Mouse (Mus musculus): Measurements from ENCODE around the gene D630039A03Rik. TPM values are rescaled to one million over a fixed set of nuclear protein-coding genes. Genes with fewer than 3 reads are reported as not detected.

Gene D630039A03Rik
- polyA plus RNA-seq, 1 experiment: 0.01 TPM

- TF ChIP-seq CEBPB (IDR thresholded peaks at IDR 0.05; ENCODE audit: insufficient read depth, poor library complexity, severe bottlenecking) (no peak), MYOG (IDR thresholded peaks at IDR 0.05; ENCODE audit: control insufficient read depth in 1 of 3, insufficient read depth in 1 of 3, insufficient read length in 2 of 3, low read depth in 2 of 3) (no peak)
- H3K36me3 ChIP-seq (ENCODE audit: control insufficient read depth, insufficient read depth): peaks cover 7% of the 10 kb centered on the region
- no peaks in the 10 kb centered on the region for H3K27me3 ChIP-seq (ENCODE audit: control insufficient read depth, insufficient read depth, insufficient read length)
- peaks cover 65% of the 10 kb centered on the region for H3K79me2 ChIP-seq (ENCODE audit: control insufficient read depth, insufficient read depth)
- no peak overlapping the region for H3K4me2 ChIP-seq (ENCODE audit: low read depth)
- no peak overlapping the region for H3ac ChIP-seq (ENCODE audit: control insufficient read depth, insufficient read length)
- H3K4me3 ChIP-seq: no peak overlapping the region
These were observed 27.9 kb downstream of the D630039A03Rik start for GRCm38 (mm10) chr4:57888246-57888645.

GRCm38 (mm10) chr4:57886888-57887230, 29.2 kb downstream of the D630039A03Rik start:
- TF ChIP-seq E2F4 (IDR thresholded peaks at IDR 0.05; ENCODE audit: insufficient read depth): no peak
- TF ChIP-seq POLR2AphosphoS2 (IDR thresholded peaks at IDR 0.05; ENCODE audit: insufficient read length, low read depth): no peak
- no peak for TF ChIP-seq POLR2A (IDR thresholded peaks at IDR 0.05; ENCODE audit: insufficient read length, low read depth)
- TF ChIP-seq SRF (IDR thresholded peaks at IDR 0.05; ENCODE audit: control insufficient read depth, insufficient read length, low read depth): no peak
- no peak for TF ChIP-seq CEBPB (IDR thresholded peaks at IDR 0.05; ENCODE audit: insufficient read depth, poor library complexity, severe bottlenecking)
- TF ChIP-seq TCF12 (IDR thresholded peaks at IDR 0.05; ENCODE audit: insufficient read depth, poor library complexity, severe bottlenecking): no peak
- no peak for TF ChIP-seq MAX (IDR thresholded peaks at IDR 0.05; ENCODE audit: low read depth)
- no peaks in the 10 kb centered on the region for H3K36me3 ChIP-seq (ENCODE audit: control insufficient read depth, insufficient read depth)
- peaks cover 77% of the 10 kb centered on the region for H3K79me2 ChIP-seq (ENCODE audit: control insufficient read depth, insufficient read depth)
- no peak overlapping the region for H3ac ChIP-seq (ENCODE audit: control insufficient read depth, insufficient read length)
- no peaks in the 10 kb centered on the region for H3K27me3 ChIP-seq (ENCODE audit: control insufficient read depth, insufficient read depth, insufficient read length)
- no peak overlapping the region for H3K4me3 ChIP-seq
- H3K4me2 ChIP-seq (ENCODE audit: low read depth): no peak overlapping the region

- Histone ChIP-seq H3K79me2 (ENCODE audit: control insufficient read depth, insufficient read depth) (peaks cover 80% of the 10 kb centered on the region), H3K36me3 (ENCODE audit: control insufficient read depth, insufficient read depth) (no peaks in the 10 kb centered on the region), H3ac (ENCODE audit: control insufficient read depth, insufficient read length) (no peak overlapping the region), H3K4me3 (no peak overlapping the region), H3K4me2 (ENCODE audit: low read depth) (no peak overlapping the region), H3K27me3 (ENCODE audit: control insufficient read depth, insufficient read depth, insufficient read length) (no peaks in the 10 kb centered on the region)
- no peak for TF ChIP-seq TCF3 (IDR thresholded peaks at IDR 0.05; ENCODE audit: insufficient read length, low read depth)
- TF ChIP-seq MYOD1 (IDR thresholded peaks at IDR 0.05; ENCODE audit: control insufficient read depth in 1 of 3, insufficient read length in 2 of 3, low read depth in 2 of 3): no peak
- no peak for TF ChIP-seq REST (IDR thresholded peaks at IDR 0.05; ENCODE audit: insufficient read depth, insufficient read length)
- TF ChIP-seq E2F4 (IDR thresholded peaks at IDR 0.05; ENCODE audit: insufficient read depth): no peak
- TF ChIP-seq USF1 (IDR thresholded peaks at IDR 0.05; ENCODE audit: low read depth): no peak
- TF ChIP-seq MYOG (IDR thresholded peaks at IDR 0.05; ENCODE audit: control insufficient read depth in 1 of 3, insufficient read depth in 1 of 3, insufficient read length in 2 of 3, low read depth in 2 of 3): no peak
- no peak for TF ChIP-seq POLR2A (IDR thresholded peaks at IDR 0.05; ENCODE audit: insufficient read length, low read depth)
These were observed 29.8 kb downstream of the D630039A03Rik start for GRCm38 (mm10) chr4:57886066-57886887.

GRCm38 (mm10) chr4:57885186-57885585, 30.9 kb downstream of the D630039A03Rik start:
- TF ChIP-seq CEBPB (IDR thresholded peaks at IDR 0.05; ENCODE audit: insufficient read depth, poor library complexity, severe bottlenecking): no peak
- no peak for TF ChIP-seq TCF12 (IDR thresholded peaks at IDR 0.05; ENCODE audit: insufficient read depth, poor library complexity, severe bottlenecking)
- TF ChIP-seq POLR2A (IDR thresholded peaks at IDR 0.05; ENCODE audit: insufficient read length, low read depth): no peak
- no peak for TF ChIP-seq TCF3 (IDR thresholded peaks at IDR 0.05; ENCODE audit: insufficient read length, low read depth)
- TF ChIP-seq USF1 (IDR thresholded peaks at IDR 0.05; ENCODE audit: low read depth): no peak
- no peak for TF ChIP-seq SRF (IDR thresholded peaks at IDR 0.05; ENCODE audit: control insufficient read depth, insufficient read length, low read depth)
- Histone ChIP-seq H3K79me2 (ENCODE audit: control insufficient read depth, insufficient read depth) (peaks cover 86% of the 10 kb centered on the region), H3K4me3 (no peak overlapping the region), H3K27me3 (ENCODE audit: control insufficient read depth, insufficient read depth, insufficient read length) (no peaks in the 10 kb centered on the region), H3K4me2 (ENCODE audit: low read depth) (no peak overlapping the region), H3ac (ENCODE audit: control insufficient read depth, insufficient read length) (no peak overlapping the region), H3K36me3 (ENCODE audit: control insufficient read depth, insufficient read depth) (no peaks in the 10 kb centered on the region)

GRCm38 (mm10) chr4:57884511-57884910, 31.6 kb downstream of the D630039A03Rik start:
- TF ChIP-seq SRF (IDR thresholded peaks at IDR 0.05; ENCODE audit: control insufficient read depth, insufficient read length, low read depth): no peak
- no peak for TF ChIP-seq TCF3 (IDR thresholded peaks at IDR 0.05; ENCODE audit: insufficient read length, low read depth)
- TF ChIP-seq MYOD1 (IDR thresholded peaks at IDR 0.05; ENCODE audit: control insufficient read depth in 1 of 3, insufficient read length in 2 of 3, low read depth in 2 of 3): no peak
- no peak for TF ChIP-seq REST (IDR thresholded peaks at IDR 0.05; ENCODE audit: insufficient read depth, insufficient read length)
- no peak for TF ChIP-seq TCF12 (IDR thresholded peaks at IDR 0.05; ENCODE audit: insufficient read depth, poor library complexity, severe bottlenecking)
- peaks cover 90% of the 10 kb centered on the region for H3K79me2 ChIP-seq (ENCODE audit: control insufficient read depth, insufficient read depth)
- no peak overlapping the region for H3ac ChIP-seq (ENCODE audit: control insufficient read depth, insufficient read length)
- no peaks in the 10 kb centered on the region for H3K36me3 ChIP-seq (ENCODE audit: control insufficient read depth, insufficient read depth)
- no peak overlapping the region for H3K4me2 ChIP-seq (ENCODE audit: low read depth)
- H3K4me3 ChIP-seq: no peak overlapping the region
- H3K27me3 ChIP-seq (ENCODE audit: control insufficient read depth, insufficient read depth, insufficient read length): no peaks in the 10 kb centered on the region

Measured in myocyte (in vitro differentiated cells).